Comparison of ENCODE assay signal across 8 mouse cellular contexts in the genomic region with DNA sequence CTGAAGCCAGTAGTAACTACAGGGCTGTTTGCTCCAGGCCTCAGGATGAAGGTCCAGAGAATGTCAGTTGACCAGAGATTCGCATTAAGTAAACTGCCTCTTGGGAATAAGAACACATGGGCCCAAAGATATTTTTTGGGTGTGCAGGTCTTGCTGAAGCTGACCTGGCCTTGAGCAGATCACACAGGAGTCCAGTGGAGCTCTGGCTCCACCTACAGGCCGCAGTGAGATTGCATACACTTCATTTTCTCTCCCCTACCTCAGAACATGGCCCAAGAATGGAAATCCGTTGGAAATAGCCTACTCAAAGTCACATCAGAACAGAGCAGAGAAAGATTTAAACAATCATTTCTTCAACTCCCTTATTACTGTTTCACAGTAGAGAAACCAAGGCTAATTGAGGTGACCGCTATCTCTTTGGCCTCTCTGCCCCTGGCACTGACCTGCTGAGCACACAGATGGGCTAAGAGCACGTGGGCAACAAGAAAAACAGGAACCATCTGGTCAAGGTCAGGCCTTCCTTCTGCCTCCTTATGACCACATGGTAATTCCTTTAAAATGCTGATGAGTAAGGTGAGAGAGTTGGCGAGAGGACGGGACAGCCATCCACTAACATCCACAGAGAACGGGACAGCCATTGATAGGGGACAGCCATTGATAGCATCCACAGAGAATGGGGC. TPM values are rescaled to one million over a fixed set of nuclear protein-coding genes. Genes with fewer than 3 reads are reported as not detected.
A peak's percentile ranks its signal among the peaks of the same experiment; 100 is the strongest.
DNase-seq lines count a peak whose midpoint lies in the region; ATAC-seq lines count a peak whose summit lies in the region.

No protein-coding gene starts in this region.

- H3K9me3 ChIP-seq in kidney, embryonic 14.5 days (ENCODE audit: control insufficient read depth, low read length), result no peaks in the 10 kb centered on the region
- no peaks in the 10 kb centered on the region for H3K9me3 ChIP-seq in liver, embryonic 15.5 days (replicated peaks)

- WGBS in kidney, embryonic 14.5 days, result 42% methylated on average over 8 of the region's 8 CpGs
- 42% methylated on average over 8 of the region's 8 CpGs for WGBS in liver, embryonic 15.5 days (ENCODE audit: insufficient replicate concordance)

- H3K4me2 ChIP-seq in kidney, embryonic 14.5 days (replicated peaks; ENCODE audit: low read depth, low read length), result no peak overlapping the region
- H3K4me2 ChIP-seq in liver, embryonic 15.5 days, result no peak overlapping the region

- no peak overlapping the region for H3K4me3 ChIP-seq in kidney, embryonic 14.5 days (ENCODE audit: low read length)
- H3K4me3 ChIP-seq in liver, embryonic 15.5 days (replicated peaks), result no peak overlapping the region

- 0 out of 2 replicates have a peak, but pooled peaks cover 8% of the 10 kb centered on the region for H3K4me1 ChIP-seq in kidney, embryonic 14.5 days (ENCODE audit: control insufficient read depth, insufficient read depth, low read length)
- H3K4me1 ChIP-seq in liver, embryonic 15.5 days (replicated peaks), result peaks cover 11% of the 10 kb centered on the region; the same call in 1 of the 2 replicates

- no peak overlapping the region for H3K9ac ChIP-seq in kidney, embryonic 14.5 days (ENCODE audit: low read depth, low read length)
- no peak overlapping the region for H3K9ac ChIP-seq in liver, embryonic 15.5 days

- intact Hi-C loops in gastrocnemius, postnatal 14 days (cut with DNase I; ENCODE audit: low total_unique reads), result loop anchor here (2.0 to 5.0 kb wide), 4 partner anchors 35 to 420 kb away; no protein-coding TSS in a partner anchor

- H3K27ac ChIP-seq in kidney, embryonic 14.5 days (ENCODE audit: low read depth, low read length), result no peak overlapping the region
- no peak overlapping the region for H3K27ac ChIP-seq in liver, embryonic 15.5 days (replicated peaks)

- H3K27me3 ChIP-seq in kidney, embryonic 14.5 days (ENCODE audit: control insufficient read depth, insufficient read depth, low read length), result no peaks in the 10 kb centered on the region
- no peaks in the 10 kb centered on the region for H3K27me3 ChIP-seq in liver, embryonic 15.5 days

- ATAC-seq in common myeloid progenitor, adult 5-6 weeks (replicated peaks; ENCODE audit: low read depth, poor library complexity, severe bottlenecking), result peak; percentile 72
- peak; percentile 32; the same call in 1 of the 2 replicates for ATAC-seq in kidney, embryonic 14.5 days (ENCODE audit: low FRiP score, low TSS enrichment)
- peak; percentile 37; the same call in 1 of the 2 replicates for ATAC-seq in liver, embryonic 15.5 days (ENCODE audit: insufficient read depth)
- ATAC-seq in neutrophil, adult 5-6 weeks (ENCODE audit: extremely low read depth, insufficient number of reproducible peaks, low FRiP score, poor library complexity, severe bottlenecking), result peak; percentile 74

- peak; percentile 76 for DNase-seq in CD4-positive, CD25-positive, alpha-beta regulatory T cell, adult 2 months (ENCODE audit: low read depth, low spot score)
- DNase-seq in adrenal gland, adult (ENCODE audit: inconsistent age in 2 of 2, low spot score in 1 of 2), result peak; percentile 71 to 89
- peak; percentile 52 for DNase-seq in gastrocnemius, postnatal 14 days
- peak; percentile 87 for DNase-seq in testis, postnatal 10 days (ENCODE audit: low spot score)

- H3K36me3 ChIP-seq in kidney, embryonic 14.5 days (ENCODE audit: control insufficient read depth, insufficient read depth, low read length), result peaks cover 12% of the 10 kb centered on the region
- H3K36me3 ChIP-seq in liver, embryonic 15.5 days (replicated peaks), result peaks cover 11% of the 10 kb centered on the region

RNA-seq across cellular contexts. Expression of a gene that starts 8.1 kb away (rescaled TPM):
- 41.4 and 47.0 TPM in 2 replicates for total RNA-seq in common myeloid progenitor, adult 5-6 weeks (2017)
- total RNA-seq in gastrocnemius, postnatal 14 days (2021), result 10 to 100 TPM; 19.6 to 23.9 TPM
- polyA plus RNA-seq in kidney, embryonic 14.5 days (2014; fragmentation: Nextera tagmentation; extraction: Ambion mirVana), result 29.1 and 33.6 TPM in 2 replicates
- polyA plus RNA-seq in liver, embryonic 15.5 days (2015; fragmentation: Nextera tagmentation; extraction: Ambion mirVana), result 13.7 and 14.5 TPM in 2 replicates
- total RNA-seq in neutrophil, adult 5-6 weeks (2017), result 18.5 and 21.5 TPM in 2 replicates

RNA-seq across cellular contexts. Expression of a gene that starts 8.5 kb away (rescaled TPM):
- 40.1 and 54.3 TPM in 2 replicates for total RNA-seq in common myeloid progenitor, adult 5-6 weeks (2017)
- 10 to 100 TPM; 79.4 to 81.1 TPM for total RNA-seq in gastrocnemius, postnatal 14 days (2021)
- 102 and 136 TPM in 2 replicates for polyA plus RNA-seq in kidney, embryonic 14.5 days (2014; fragmentation: Nextera tagmentation; extraction: Ambion mirVana)
- polyA plus RNA-seq in liver, embryonic 15.5 days (2015; fragmentation: Nextera tagmentation; extraction: Ambion mirVana), result 58.9 and 66.2 TPM in 2 replicates
- total RNA-seq in neutrophil, adult 5-6 weeks (2017), result 51.0 and 54.5 TPM in 2 replicates

RNA-seq across cellular contexts. Expression of a gene that starts 48.2 kb away (rescaled TPM):
- not detected in 2 replicates for total RNA-seq in common myeloid progenitor, adult 5-6 weeks (2017)
- total RNA-seq in gastrocnemius, postnatal 14 days (2021), result 10 to 100 TPM; 12.9 to 13.5 TPM
- 0.34 and 0.56 TPM in 2 replicates for polyA plus RNA-seq in kidney, embryonic 14.5 days (2014; fragmentation: Nextera tagmentation; extraction: Ambion mirVana)
- not detected in 2 replicates for polyA plus RNA-seq in liver, embryonic 15.5 days (2015; fragmentation: Nextera tagmentation; extraction: Ambion mirVana)
- not detected in 2 replicates for total RNA-seq in neutrophil, adult 5-6 weeks (2017)

Comparison
In these comparisons a context has a peak if more than half of its experiments do, and no peak if none do; other contexts are left out.
1. RNA of a gene that starts 48.2 kb away (total RNA-seq): 12.9 to 13.5 TPM in gastrocnemius, postnatal 14 days; not detected in common myeloid progenitor, adult 5-6 weeks and not detected in neutrophil, adult 5-6 weeks; every median in the first group is over 10 times any median in the second.
2. Peak in every context shown above with its lines, with median percentiles within 50 percentile points of each other: DNase-seq and ATAC-seq.